Mouse (Mus musculus): ENCODE data around the gene Fam193b. TPM values are rescaled to one million over a fixed set of nuclear protein-coding genes. Genes with fewer than 3 reads are reported as not detected.
A peak's percentile ranks its signal among the peaks of the same experiment; 100 is the strongest.

Fam193b gene
- polyA plus RNA-seq, 1 experiment from 2014 or later, result 40.2 TPM

- no peaks in the 10 kb centered on the region for H3K36me3 ChIP-seq (ENCODE audit: insufficient read depth, low read length)
- peaks cover 5% of the 10 kb centered on the region; the same call in 1 of the 2 replicates for H3K4me1 ChIP-seq (ENCODE audit: insufficient read depth, low read length)
- H3K9ac ChIP-seq (replicated peaks; ENCODE audit: low read length), result no peak overlapping the region
- no peak for ATAC-seq (ENCODE audit: low FRiP score, low TSS enrichment)
- H3K9me3 ChIP-seq (ENCODE audit: low read length), result 0 out of 2 replicates have a peak, but pooled peaks cover 2% of the 10 kb centered on the region
- H3K27me3 ChIP-seq (ENCODE audit: insufficient read depth, low read length), result no peaks in the 10 kb centered on the region
- no peak overlapping the region for H3K27ac ChIP-seq (ENCODE audit: low read length)
- 78% methylated on average over 4 of the region's 4 CpGs for WGBS
- no peak overlapping the region for H3K4me2 ChIP-seq (replicated peaks; ENCODE audit: low read depth, low read length)
- no peak overlapping the region for H3K4me3 ChIP-seq (ENCODE audit: low read length)
These were observed 51.3 kb downstream of the Fam193b start for GRCm38 (mm10) chr13:55519606-55520005.

DNA sequence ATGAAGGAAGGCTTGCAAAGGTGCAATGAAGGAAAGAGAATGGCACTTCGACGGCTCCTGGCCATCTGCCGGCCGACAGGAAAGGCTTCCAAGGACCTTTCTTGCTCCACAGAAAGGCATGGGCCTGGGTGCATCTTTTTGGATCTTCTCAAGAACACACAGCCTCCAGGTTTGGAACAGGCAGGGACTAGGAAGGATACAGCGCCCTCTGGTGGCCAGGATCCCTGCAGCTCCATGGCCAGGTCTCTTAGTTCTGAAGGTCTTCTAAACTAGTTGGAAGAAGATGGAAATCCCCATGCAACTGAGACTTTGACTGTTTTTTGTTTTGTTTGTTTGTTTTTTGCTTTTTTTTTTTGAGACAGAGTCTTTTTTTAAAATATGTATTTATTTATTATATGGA, 54.0 kb downstream of the Fam193b start:
- peaks cover 5% of the 10 kb centered on the region for H3K4me1 ChIP-seq (ENCODE audit: insufficient read depth, low read length)
- H3K4me2 ChIP-seq (replicated peaks; ENCODE audit: low read depth, low read length), result no peak overlapping the region
- H3K9me3 ChIP-seq (ENCODE audit: low read length), result 0 out of 2 replicates have a peak, but pooled peaks cover 2% of the 10 kb centered on the region
- WGBS, result 4% methylated on average over 5 of the region's 5 CpGs
- H3K27ac ChIP-seq (ENCODE audit: low read length), result no peak overlapping the region
- ATAC-seq (ENCODE audit: low FRiP score, low TSS enrichment), result no peak
- no peaks in the 10 kb centered on the region for H3K36me3 ChIP-seq (ENCODE audit: insufficient read depth, low read length)
- no peak overlapping the region for H3K9ac ChIP-seq (replicated peaks; ENCODE audit: low read length)
- H3K4me3 ChIP-seq (ENCODE audit: low read length), result no peak overlapping the region
- H3K27me3 ChIP-seq (ENCODE audit: insufficient read depth, low read length), result no peaks in the 10 kb centered on the region

DNA sequence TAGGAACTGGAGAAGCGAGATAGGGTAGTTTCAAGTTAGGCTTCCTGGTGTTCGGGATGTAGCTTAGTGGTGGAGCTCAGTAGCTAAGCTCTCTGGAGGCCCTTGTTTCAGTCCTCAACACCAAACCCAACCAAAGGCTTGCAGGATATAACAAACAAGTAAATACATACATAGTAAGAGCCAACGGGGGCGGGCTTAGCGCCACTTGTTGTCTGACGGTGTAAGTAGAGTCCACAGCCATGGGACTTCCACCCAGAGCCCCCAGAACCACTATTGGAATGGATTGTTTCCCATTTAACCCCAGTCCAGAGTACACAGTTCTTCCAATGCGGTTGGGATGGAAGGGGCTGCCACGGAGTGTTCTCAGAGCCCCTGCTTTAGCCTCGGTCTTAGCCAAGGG, 57.1 kb downstream of the Fam193b start:
- H3K4me3 ChIP-seq (ENCODE audit: low read length), result peak overlapping the region; percentile 87
- peaks cover 25% of the 10 kb centered on the region for H3K4me1 ChIP-seq (ENCODE audit: insufficient read depth, low read length)

GRCm38 (mm10) chr13:55513111-55513748, 57.7 kb downstream of the Fam193b start, which contains the start of gene Pdlim7:
Gene Pdlim7, minus strand, starts transcription at chr13:55513676.
- Histone ChIP-seq H3K9me3 (ENCODE audit: low read length) (no peaks in the 10 kb centered on the region), H3K27ac (ENCODE audit: low read length) (peak within 1 kb of the TSS; percentile 96), H3K36me3 (ENCODE audit: insufficient read depth, low read length) (peaks cover 10% of the 10 kb centered on the region), H3K9ac (replicated peaks; ENCODE audit: low read length) (peak within 1 kb of the TSS; percentile 94), H3K4me3 (ENCODE audit: low read length) (peak within 1 kb of the TSS; percentile 87), H3K4me1 (ENCODE audit: insufficient read depth, low read length) (peaks cover 25% of the 10 kb centered on the region), H3K27me3 (ENCODE audit: insufficient read depth, low read length) (no peaks in the 10 kb centered on the region), H3K4me2 (replicated peaks; ENCODE audit: low read depth, low read length) (peak within 1 kb of the TSS; percentile 84)
- WGBS, result 1% methylated on average over 55 of the region's 55 CpGs
- ATAC-seq (ENCODE audit: low FRiP score, low TSS enrichment), result peak; percentile 69

More for the DNA sequence above, 57.1 kb downstream of the Fam193b start:
- no peak for ATAC-seq (ENCODE audit: low FRiP score, low TSS enrichment)
- Histone ChIP-seq H3K4me2 (replicated peaks; ENCODE audit: low read depth, low read length) (peak overlapping the region; percentile 84), H3K9ac (replicated peaks; ENCODE audit: low read length) (peak overlapping the region; percentile 94), H3K27ac (ENCODE audit: low read length) (no peak overlapping the region), H3K36me3 (ENCODE audit: insufficient read depth, low read length) (peaks cover 5% of the 10 kb centered on the region), H3K9me3 (ENCODE audit: low read length) (no peaks in the 10 kb centered on the region), H3K27me3 (ENCODE audit: insufficient read depth, low read length) (no peaks in the 10 kb centered on the region)
- WGBS, result 40% methylated on average over 9 of the region's 9 CpGs

DNA sequence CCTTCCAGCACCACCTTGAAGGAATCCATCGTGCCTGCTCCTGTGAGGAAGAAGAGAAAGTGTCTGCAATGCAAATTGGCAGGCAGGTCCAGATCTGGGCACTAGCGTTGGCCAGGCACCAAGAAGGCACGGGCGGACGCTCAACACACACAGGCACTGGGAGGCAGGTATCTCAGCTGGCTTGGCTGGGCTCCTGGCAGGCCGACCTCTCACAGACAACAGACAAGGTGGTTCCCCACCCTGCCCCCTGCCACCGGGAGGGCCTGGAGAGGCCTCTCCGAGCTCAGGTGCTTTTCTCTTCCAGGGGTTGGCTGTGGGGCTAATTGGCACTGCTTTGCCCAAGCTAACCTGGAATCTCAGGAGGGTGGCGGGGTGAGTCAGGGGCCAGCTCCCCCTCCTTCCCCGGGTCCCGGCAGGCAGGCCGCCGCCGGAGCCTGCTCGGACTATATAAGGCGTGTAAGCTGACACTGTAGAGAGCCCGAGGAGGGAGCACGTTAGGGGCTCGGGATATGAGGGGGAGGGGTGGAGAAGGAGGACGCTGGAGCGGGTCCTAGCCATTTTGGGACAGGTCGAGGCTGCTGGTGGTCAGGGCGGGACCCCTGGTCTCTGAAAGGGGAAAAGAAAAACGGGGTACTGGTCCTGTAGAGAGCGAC, 58.4 kb downstream of the Fam193b start:
- Histone ChIP-seq H3K4me2 (replicated peaks; ENCODE audit: low read depth, low read length) (peak overlapping the region; percentile 84), H3K9me3 (ENCODE audit: low read length) (no peaks in the 10 kb centered on the region), H3K4me3 (ENCODE audit: low read length) (peak overlapping the region; percentile 87), H3K4me1 (ENCODE audit: insufficient read depth, low read length) (peaks cover 25% of the 10 kb centered on the region), H3K9ac (replicated peaks; ENCODE audit: low read length) (peak overlapping the region; percentile 94), H3K27me3 (ENCODE audit: insufficient read depth, low read length) (no peaks in the 10 kb centered on the region), H3K27ac (ENCODE audit: low read length) (peak overlapping the region; percentile 96), H3K36me3 (ENCODE audit: insufficient read depth, low read length) (peaks cover 16% of the 10 kb centered on the region)
- WGBS, result 2% methylated on average over 24 of the region's 25 CpGs
- peak; percentile 66 for ATAC-seq (ENCODE audit: low FRiP score, low TSS enrichment)

DNA sequence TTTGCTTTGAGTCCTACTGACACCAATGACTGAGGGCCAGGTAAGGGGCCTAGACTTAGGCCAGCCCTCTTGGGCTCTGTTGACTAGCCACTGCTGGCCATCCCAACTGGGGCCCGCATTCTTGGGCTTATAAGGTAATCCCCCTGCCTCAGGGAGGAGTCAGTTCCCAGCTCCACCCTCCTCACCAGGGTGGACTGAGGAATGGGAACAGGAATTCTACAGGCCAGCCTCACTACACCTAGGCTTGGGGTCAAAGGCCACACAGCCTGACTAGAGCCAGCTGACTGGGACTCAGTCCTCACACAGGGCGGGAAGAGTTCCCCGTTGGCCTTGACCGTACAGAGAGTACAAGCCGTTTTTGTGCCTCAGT, 59.4 kb downstream of the Fam193b start:
- no peaks in the 10 kb centered on the region for H3K9me3 ChIP-seq (ENCODE audit: low read length)
- H3K9ac ChIP-seq (replicated peaks; ENCODE audit: low read length), result peak overlapping the region; percentile 94
- H3K27me3 ChIP-seq (ENCODE audit: insufficient read depth, low read length), result no peaks in the 10 kb centered on the region
- 31% methylated on average over 5 of the region's 5 CpGs for WGBS
- H3K36me3 ChIP-seq (ENCODE audit: insufficient read depth, low read length), result peaks cover 26% of the 10 kb centered on the region
- peak overlapping the region; percentile 84 for H3K4me2 ChIP-seq (replicated peaks; ENCODE audit: low read depth, low read length)
- H3K4me3 ChIP-seq (ENCODE audit: low read length), result peak overlapping the region; percentile 87
- peak overlapping the region; percentile 96 for H3K27ac ChIP-seq (ENCODE audit: low read length)
- peaks cover 25% of the 10 kb centered on the region for H3K4me1 ChIP-seq (ENCODE audit: insufficient read depth, low read length)
- ATAC-seq (ENCODE audit: low FRiP score, low TSS enrichment), result peak; percentile 5

GRCm38 (mm10) chr13:55510668-55511491, 60.0 kb downstream of the Fam193b start:
- Histone ChIP-seq H3K9me3 (ENCODE audit: low read length) (no peaks in the 10 kb centered on the region), H3K27ac (ENCODE audit: low read length) (peak overlapping the region; percentile 96), H3K4me2 (replicated peaks; ENCODE audit: low read depth, low read length) (peak overlapping the region; percentile 84), H3K4me3 (ENCODE audit: low read length) (peak overlapping the region; percentile 87), H3K4me1 (ENCODE audit: insufficient read depth, low read length) (peaks cover 25% of the 10 kb centered on the region), H3K9ac (replicated peaks; ENCODE audit: low read length) (peak overlapping the region; percentile 94), H3K27me3 (ENCODE audit: insufficient read depth, low read length) (no peaks in the 10 kb centered on the region), H3K36me3 (ENCODE audit: insufficient read depth, low read length) (peaks cover 31% of the 10 kb centered on the region)
- ATAC-seq (ENCODE audit: low FRiP score, low TSS enrichment), result peak; percentile 69
- 13% methylated on average over 6 of the region's 6 CpGs for WGBS

GRCm38 (mm10) chr13:55510332-55510667, 60.6 kb downstream of the Fam193b start:
- Histone ChIP-seq H3K4me3 (ENCODE audit: low read length) (peak overlapping the region; percentile 87), H3K9ac (replicated peaks; ENCODE audit: low read length) (0 out of 2 replicates have a peak overlapping the region, but pooled peaks have one; percentile 10), H3K4me2 (replicated peaks; ENCODE audit: low read depth, low read length) (peak overlapping the region; percentile 84), H3K4me1 (ENCODE audit: insufficient read depth, low read length) (peaks cover 25% of the 10 kb centered on the region), H3K27ac (ENCODE audit: low read length) (peak overlapping the region; percentile 96; the same call in 1 of the 2 replicates), H3K36me3 (ENCODE audit: insufficient read depth, low read length) (peaks cover 37% of the 10 kb centered on the region), H3K27me3 (ENCODE audit: insufficient read depth, low read length) (no peaks in the 10 kb centered on the region), H3K9me3 (ENCODE audit: low read length) (no peaks in the 10 kb centered on the region)
- peak; percentile 1; the same call in 1 of the 2 replicates for ATAC-seq (ENCODE audit: low FRiP score, low TSS enrichment)
- WGBS, result 37% methylated on average over 3 of the region's 3 CpGs

DNA sequence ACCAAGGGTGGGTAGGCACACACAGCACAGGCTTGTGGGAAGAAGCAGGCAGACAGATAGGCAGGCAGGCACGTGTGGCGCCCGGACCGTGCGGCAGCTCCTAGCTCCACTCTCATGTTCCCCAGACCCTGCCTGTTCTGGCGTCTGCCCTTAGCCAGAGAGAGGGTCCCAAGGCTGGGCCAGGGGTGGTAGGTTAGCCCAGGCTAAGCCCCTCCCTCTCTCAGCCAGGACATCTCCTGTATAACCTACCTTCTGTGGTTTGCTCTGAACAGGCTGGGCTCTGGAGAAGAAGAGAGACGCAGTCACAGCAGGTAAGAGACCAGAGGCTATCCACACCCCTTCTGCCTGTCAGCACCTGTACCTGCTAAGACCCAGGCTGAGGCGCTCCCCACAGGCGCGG, 62.4 kb downstream of the Fam193b start:
- peaks cover 25% of the 10 kb centered on the region for H3K4me1 ChIP-seq (ENCODE audit: insufficient read depth, low read length)
- no peak for ATAC-seq (ENCODE audit: low FRiP score, low TSS enrichment)
- H3K27ac ChIP-seq (ENCODE audit: low read length), result no peak overlapping the region
- H3K36me3 ChIP-seq (ENCODE audit: insufficient read depth, low read length), result peaks cover 50% of the 10 kb centered on the region
- H3K4me3 ChIP-seq (ENCODE audit: low read length), result no peak overlapping the region
- no peak overlapping the region for H3K4me2 ChIP-seq (replicated peaks; ENCODE audit: low read depth, low read length)
- H3K9ac ChIP-seq (replicated peaks; ENCODE audit: low read length), result no peak overlapping the region
- no peaks in the 10 kb centered on the region for H3K9me3 ChIP-seq (ENCODE audit: low read length)
- WGBS, result 95% methylated on average over 10 of the region's 10 CpGs
- no peaks in the 10 kb centered on the region for H3K27me3 ChIP-seq (ENCODE audit: insufficient read depth, low read length)
